Mouse (Mus musculus) ES-Bruce4 (cell line): ENCODE data around the gene Als2.

Experiments
- EP300 ChIP-seq: IDR thresholded peaks from 2 replicates; pipeline ENCODE4 v1.6.1; 2011; ENCODE audit warnings: low read depth, low read length; ENCODE audit not compliant: insufficient read depth
- POLR2A ChIP-seq: IDR thresholded peaks from one replicate; pipeline ENCODE4 v1.8.1; 2011; ENCODE audit warnings: low read length; ENCODE audit not compliant: insufficient read depth

- no peak for TF ChIP-seq EP300
- TF ChIP-seq POLR2A, result no peak
These were observed 6.7 kb upstream of the Als2 start for GRCm38 (mm10) chr1:59243770-59244169.
